Mouse (Mus musculus): Measurements from ENCODE around the gene Tgfa. TPM values are rescaled to one million over a fixed set of nuclear protein-coding genes. Genes with fewer than 3 reads are reported as not detected.

The Tgfa gene
- polyA plus RNA-seq, 1 experiment from 2014 or later: 4.6 TPM

GRCm38 (mm10) chr6:86296938-86297337 lies 101.9 kb downstream of the Tgfa start:
- Histone ChIP-seq H3K27me3 (replicated peaks) (no peaks in the 10 kb centered on the region), H3K4me3 (no peak overlapping the region), H3K36me3 (no peaks in the 10 kb centered on the region), H3K4me2 (no peak overlapping the region), H3K27ac (ENCODE audit: poor library complexity, severe bottlenecking) (no peak overlapping the region), H3K9me3 (replicated peaks) (peaks cover 6% of the 10 kb centered on the region), H3K9ac (no peak overlapping the region), H3K4me1 (replicated peaks) (no peaks in the 10 kb centered on the region)
- ATAC-seq (ENCODE audit: insufficient number of reproducible peaks, low FRiP score): no peak
- 69% methylated on average over 2 of the region's 2 CpGs for WGBS

- WGBS: 88% methylated on average over 3 of the region's 3 CpGs
- H3K9me3 ChIP-seq (replicated peaks): peaks cover 6% of the 10 kb centered on the region
- no peaks in the 10 kb centered on the region for H3K36me3 ChIP-seq
- H3K9ac ChIP-seq: no peak overlapping the region
- no peak overlapping the region for H3K4me2 ChIP-seq
- H3K27me3 ChIP-seq (replicated peaks): no peaks in the 10 kb centered on the region
- H3K4me3 ChIP-seq: no peak overlapping the region
- no peak for ATAC-seq (ENCODE audit: insufficient number of reproducible peaks, low FRiP score)
- no peak overlapping the region for H3K27ac ChIP-seq (ENCODE audit: poor library complexity, severe bottlenecking)
- H3K4me1 ChIP-seq (replicated peaks): no peaks in the 10 kb centered on the region
Measured at GRCm38 (mm10) chr6:86298961-86299360, 103.9 kb downstream of the Tgfa start.

- ATAC-seq (ENCODE audit: insufficient number of reproducible peaks, low FRiP score): no peak
- no peak overlapping the region for H3K27ac ChIP-seq (ENCODE audit: poor library complexity, severe bottlenecking)
- H3K9me3 ChIP-seq (replicated peaks): peaks cover 6% of the 10 kb centered on the region
- 78% methylated on average over 2 of the region's 2 CpGs for WGBS
- H3K9ac ChIP-seq: no peak overlapping the region
- H3K4me2 ChIP-seq: no peak overlapping the region
- no peaks in the 10 kb centered on the region for H3K27me3 ChIP-seq (replicated peaks)
- H3K4me3 ChIP-seq: no peak overlapping the region
- no peaks in the 10 kb centered on the region for H3K36me3 ChIP-seq
- no peaks in the 10 kb centered on the region for H3K4me1 ChIP-seq (replicated peaks)
Measured at GRCm38 (mm10) chr6:86299381-86299780, 104.4 kb downstream of the Tgfa start.

- Histone ChIP-seq H3K4me2 (no peak overlapping the region), H3K9me3 (replicated peaks) (no peaks in the 10 kb centered on the region), H3K9ac (no peak overlapping the region), H3K27me3 (replicated peaks) (no peaks in the 10 kb centered on the region), H3K4me1 (replicated peaks) (no peaks in the 10 kb centered on the region), H3K4me3 (no peak overlapping the region), H3K27ac (ENCODE audit: poor library complexity, severe bottlenecking) (no peak overlapping the region), H3K36me3 (no peaks in the 10 kb centered on the region)
- 75% methylated on average over 4 of the region's 4 CpGs for WGBS
- ATAC-seq (ENCODE audit: insufficient number of reproducible peaks, low FRiP score): no peak
Measured at GRCm38 (mm10) chr6:86305680-86306079, 110.7 kb downstream of the Tgfa start.

GRCm38 (mm10) chr6:86314011-86314410 lies 119.0 kb downstream of the Tgfa start:
- no peaks in the 10 kb centered on the region for H3K36me3 ChIP-seq

GRCm38 (mm10) chr6:86317066-86317465 lies 122.0 kb downstream of the Tgfa start:
- ATAC-seq (ENCODE audit: insufficient number of reproducible peaks, low FRiP score): no peak
- H3K27ac ChIP-seq (ENCODE audit: poor library complexity, severe bottlenecking): no peak overlapping the region
- WGBS: 60% methylated on average over 1 of the region's 1 CpGs

More at GRCm38 (mm10) chr6:86314011-86314410, 119.0 kb downstream of the Tgfa start:
- Histone ChIP-seq H3K4me3 (no peak overlapping the region), H3K4me1 (replicated peaks) (no peaks in the 10 kb centered on the region; the same call in 1 of the 2 replicates), H3K9me3 (replicated peaks) (no peaks in the 10 kb centered on the region), H3K4me2 (no peak overlapping the region), H3K27me3 (replicated peaks) (no peaks in the 10 kb centered on the region), H3K9ac (no peak overlapping the region), H3K27ac (ENCODE audit: poor library complexity, severe bottlenecking) (no peak overlapping the region)
- no peak for ATAC-seq (ENCODE audit: insufficient number of reproducible peaks, low FRiP score)
- WGBS: 71% methylated on average over 1 of the region's 1 CpGs

GRCm38 (mm10) chr6:86318855-86319254 lies 123.8 kb downstream of the Tgfa start:
- H3K9ac ChIP-seq: no peak overlapping the region
- no peaks in the 10 kb centered on the region for H3K9me3 ChIP-seq (replicated peaks)
- no peak overlapping the region for H3K27ac ChIP-seq (ENCODE audit: poor library complexity, severe bottlenecking)
- no peaks in the 10 kb centered on the region for H3K36me3 ChIP-seq
- ATAC-seq (ENCODE audit: insufficient number of reproducible peaks, low FRiP score): peak; percentile 48; the same call in 1 of the 2 replicates
- WGBS: 45% methylated on average over 4 of the region's 4 CpGs
- H3K4me1 ChIP-seq (replicated peaks): no peaks in the 10 kb centered on the region; the same call in 1 of the 2 replicates
- no peak overlapping the region for H3K4me2 ChIP-seq
- H3K4me3 ChIP-seq: no peak overlapping the region
- H3K27me3 ChIP-seq (replicated peaks): no peaks in the 10 kb centered on the region

More at GRCm38 (mm10) chr6:86317066-86317465, 122.0 kb downstream of the Tgfa start:
- no peak overlapping the region for H3K4me2 ChIP-seq
- H3K4me1 ChIP-seq (replicated peaks): no peaks in the 10 kb centered on the region; the same call in 1 of the 2 replicates
- no peak overlapping the region for H3K9ac ChIP-seq
- H3K27me3 ChIP-seq (replicated peaks): no peaks in the 10 kb centered on the region
- no peaks in the 10 kb centered on the region for H3K36me3 ChIP-seq
- no peak overlapping the region for H3K4me3 ChIP-seq
- no peaks in the 10 kb centered on the region for H3K9me3 ChIP-seq (replicated peaks)

- Histone ChIP-seq H3K4me3 (no peak overlapping the region), H3K27ac (ENCODE audit: poor library complexity, severe bottlenecking) (no peak overlapping the region), H3K36me3 (no peaks in the 10 kb centered on the region), H3K9ac (no peak overlapping the region), H3K9me3 (replicated peaks) (no peaks in the 10 kb centered on the region), H3K4me2 (no peak overlapping the region), H3K27me3 (replicated peaks) (no peaks in the 10 kb centered on the region), H3K4me1 (replicated peaks) (no peaks in the 10 kb centered on the region; the same call in 1 of the 2 replicates)
- 77% methylated on average over 5 of the region's 5 CpGs for WGBS
- no peak for ATAC-seq (ENCODE audit: insufficient number of reproducible peaks, low FRiP score)
Measured at GRCm38 (mm10) chr6:86322031-86322563, 127.1 kb downstream of the Tgfa start.

GRCm38 (mm10) chr6:86322991-86323390 lies 128.0 kb downstream of the Tgfa start:
- Histone ChIP-seq H3K4me2 (no peak overlapping the region), H3K36me3 (no peaks in the 10 kb centered on the region), H3K27ac (ENCODE audit: poor library complexity, severe bottlenecking) (no peak overlapping the region), H3K9ac (no peak overlapping the region), H3K4me1 (replicated peaks) (no peaks in the 10 kb centered on the region; the same call in 1 of the 2 replicates), H3K4me3 (no peak overlapping the region), H3K9me3 (replicated peaks) (no peaks in the 10 kb centered on the region), H3K27me3 (replicated peaks) (no peaks in the 10 kb centered on the region)
- ATAC-seq (ENCODE audit: insufficient number of reproducible peaks, low FRiP score): no peak
- WGBS: 87% methylated on average over 9 of the region's 9 CpGs

- no peak overlapping the region for H3K4me2 ChIP-seq
- H3K9me3 ChIP-seq (replicated peaks): no peaks in the 10 kb centered on the region
- no peak for ATAC-seq (ENCODE audit: insufficient number of reproducible peaks, low FRiP score)
- H3K9ac ChIP-seq: no peak overlapping the region
- H3K4me3 ChIP-seq: no peak overlapping the region
- H3K36me3 ChIP-seq: no peaks in the 10 kb centered on the region
- no peak overlapping the region for H3K27ac ChIP-seq (ENCODE audit: poor library complexity, severe bottlenecking)
- 0 out of 2 replicates have a peak, but pooled peaks cover 3% of the 10 kb centered on the region for H3K4me1 ChIP-seq (replicated peaks)
- 88% methylated on average over 3 of the region's 3 CpGs for WGBS
- H3K27me3 ChIP-seq (replicated peaks): no peaks in the 10 kb centered on the region
Measured at GRCm38 (mm10) chr6:86324400-86324799, 129.4 kb downstream of the Tgfa start.
